Mouse (Mus musculus) adipocyte (in vitro differentiated cells): ENCODE measurements at regions not wholly inside any gene's neighbourhood (a gene's known extent, or its start where the extent isn't known, plus 50 kb on each side); places are given as distances from the start of the nearest gene placed in this dataset.

ENCODE experiments used
- DNase-seq: peaks from one replicate; pipeline ENCODE4 v3.0.0-alpha.2; 2016; ENCODE audit warnings: low spot score

- DNase-seq: no peak
Measured at GRCm38 (mm10) chr14:85965139-85965538, 1175.9 kb downstream of the Diaph3 start.

- DNase-seq: no peak
Measured at GRCm38 (mm10) chr14:85945707-85946313, 1195.2 kb downstream of the Diaph3 start.

DNA sequence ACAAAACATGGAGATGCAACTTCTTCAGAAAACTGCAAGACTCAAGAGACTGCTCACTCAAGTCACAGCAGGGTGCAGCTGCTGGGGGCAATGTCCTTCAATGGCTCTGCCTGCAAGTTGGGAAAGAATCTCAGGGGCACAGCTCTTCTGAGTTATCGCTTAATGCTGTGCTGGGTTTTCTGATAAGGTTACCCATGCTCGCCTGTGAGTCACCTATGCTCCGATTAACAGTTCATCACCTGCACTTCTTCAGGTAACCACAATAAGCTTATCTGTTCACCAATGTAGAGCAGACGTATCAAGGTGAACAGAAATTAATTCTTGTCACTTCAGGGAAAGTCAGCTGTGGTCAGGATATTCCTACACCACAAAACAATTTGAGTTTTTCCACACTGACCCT lies 1198.2 kb downstream of the Diaph3 start:
- DNase-seq: no peak

- no peak for DNase-seq
Measured at GRCm38 (mm10) chr14:85940585-85940984, 1200.5 kb downstream of the Diaph3 start.

- no peak for DNase-seq
Measured at GRCm38 (mm10) chr14:85935091-85935490, 1205.9 kb downstream of the Diaph3 start.

DNA sequence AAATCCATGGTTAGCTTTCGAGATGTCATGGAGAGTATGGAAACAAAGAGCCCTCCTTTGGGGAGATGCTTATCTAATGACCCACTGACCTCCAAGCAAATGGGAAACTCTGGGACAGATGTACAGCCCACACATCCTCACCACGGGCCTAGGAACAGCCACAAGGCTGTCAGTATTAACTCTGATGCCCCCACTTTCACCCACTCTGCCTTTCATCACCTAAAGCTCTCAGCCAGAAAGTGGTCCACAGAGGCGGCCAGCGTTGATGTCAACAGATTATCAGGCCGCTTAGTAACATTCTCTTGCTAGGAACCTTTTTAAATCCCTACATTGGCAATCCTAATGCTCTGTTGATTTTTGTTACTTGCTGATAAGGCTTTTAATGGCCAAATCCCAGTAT lies 1210.6 kb downstream of the Diaph3 start:
- DNase-seq: no peak

GRCm38 (mm10) chr14:85918894-85919293 lies 1222.1 kb downstream of the Diaph3 start:
- DNase-seq: no peak

DNA sequence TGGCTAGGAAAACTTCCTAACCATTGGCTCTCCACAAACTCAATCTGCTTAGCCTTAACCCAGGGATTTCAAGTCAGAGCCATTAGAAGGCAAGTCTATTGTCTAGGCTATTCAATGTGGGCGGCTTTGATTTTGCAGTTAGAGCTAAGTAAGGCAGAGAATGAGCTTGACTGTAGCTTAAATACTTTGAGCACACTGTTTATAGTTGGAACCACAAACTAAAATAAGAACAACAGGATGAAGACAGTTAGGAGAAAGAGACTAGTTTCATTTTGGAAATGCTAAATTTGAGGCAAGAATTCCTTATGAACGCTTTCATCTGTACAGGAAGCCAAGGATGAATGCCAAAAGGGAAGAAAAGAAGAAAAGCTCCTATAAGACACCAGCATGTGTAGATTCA lies 1225.3 kb downstream of the Diaph3 start:
- no peak for DNase-seq

GRCm38 (mm10) chr14:85897890-85898289 lies 1243.1 kb downstream of the Diaph3 start:
- DNase-seq: peak; percentile 3

DNA sequence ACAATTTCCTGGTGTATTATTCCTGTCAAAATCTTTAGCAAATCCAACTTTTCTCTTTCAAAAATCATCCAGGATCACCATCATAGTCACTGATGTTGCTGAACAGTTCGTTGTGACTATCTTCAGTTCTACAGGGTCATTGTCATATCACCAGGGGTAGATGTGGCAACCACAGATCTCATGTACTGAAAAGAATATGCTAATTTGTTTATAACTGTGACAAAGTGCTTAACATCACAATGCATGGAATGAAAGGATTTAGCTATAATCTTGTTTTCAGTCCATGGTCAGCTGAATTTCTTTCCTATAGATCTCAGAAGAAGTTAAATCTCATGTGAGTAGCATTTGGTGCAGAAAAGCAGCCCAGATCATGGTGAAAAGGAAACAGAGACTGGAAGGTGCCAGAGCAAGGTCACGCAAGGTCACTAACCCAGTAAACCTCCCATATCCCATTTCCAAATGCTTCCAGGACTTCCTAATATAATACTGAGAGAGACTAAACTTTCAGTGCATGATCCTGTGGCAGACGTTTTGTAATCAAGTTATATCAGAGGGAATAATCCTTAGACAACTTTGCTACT lies 1279.6 kb downstream of the Diaph3 start:
- DNase-seq: no peak

GRCm38 (mm10) chr14:85849490-85849889 lies 1291.5 kb downstream of the Diaph3 start:
- DNase-seq: no peak

GRCm38 (mm10) chr14:85835494-85835893 lies 1305.5 kb downstream of the Diaph3 start:
- no peak for DNase-seq

GRCm38 (mm10) chr14:85814920-85815319 lies 1326.1 kb downstream of the Diaph3 start:
- no peak for DNase-seq

DNA sequence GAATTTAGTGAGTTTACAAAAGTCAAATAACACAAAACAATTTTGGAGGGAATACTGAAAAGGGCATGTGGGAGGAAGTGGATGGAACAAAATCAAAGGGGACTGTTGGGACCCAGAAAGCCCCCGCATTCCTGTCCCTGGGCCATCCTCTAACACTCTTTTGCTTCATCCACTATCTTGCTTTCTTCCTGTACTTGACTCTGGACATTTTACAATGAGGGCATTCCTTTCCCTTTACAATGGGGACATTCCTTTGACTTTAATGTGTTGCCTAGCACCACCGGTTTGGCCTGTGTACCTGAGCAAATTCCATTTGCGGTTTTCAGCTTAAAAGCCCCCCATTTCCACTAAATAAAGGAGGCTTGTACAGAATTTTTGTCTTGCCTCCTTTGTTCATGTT lies 1341.0 kb downstream of the Pcdh17 start:
- DNase-seq: no peak

DNA sequence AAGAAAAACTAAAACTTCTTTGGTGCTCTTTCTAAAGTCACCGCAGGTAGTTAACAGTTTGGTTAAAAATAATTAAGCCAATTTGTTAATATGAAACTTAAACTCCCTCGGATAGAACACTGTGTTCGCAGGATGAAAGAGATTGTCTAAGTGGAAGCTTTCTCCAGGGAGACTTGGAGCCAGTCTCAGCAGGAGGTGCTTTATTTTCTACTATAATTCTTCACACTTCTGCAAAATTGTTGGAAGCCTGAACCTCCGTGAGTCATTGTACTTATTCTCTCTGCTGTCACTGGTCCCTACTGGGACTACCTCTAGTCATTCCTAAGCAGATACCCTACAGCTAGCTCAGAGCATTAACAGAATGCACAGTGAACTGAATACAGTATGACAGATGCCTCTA lies 1327.3 kb downstream of the Pcdh17 start:
- no peak for DNase-seq

DNA sequence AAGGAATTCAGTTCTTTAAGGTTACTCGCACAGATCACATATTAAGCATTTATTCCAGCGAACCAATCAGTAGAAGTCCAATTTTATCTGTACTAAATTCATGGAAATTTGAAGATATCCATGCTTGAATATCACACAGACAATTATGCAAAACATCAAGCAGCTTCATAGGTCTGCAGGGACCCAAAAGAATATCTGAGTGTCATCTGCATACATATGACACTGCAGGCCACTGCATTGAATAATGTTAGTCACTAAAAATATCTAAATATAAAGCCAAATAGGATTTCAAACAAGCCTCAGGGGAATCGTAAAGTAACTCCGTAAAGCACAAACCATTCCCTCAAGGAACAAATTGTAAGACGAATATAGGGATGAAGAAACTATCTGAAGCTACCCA lies 1324.9 kb downstream of the Pcdh17 start:
- no peak for DNase-seq

DNA sequence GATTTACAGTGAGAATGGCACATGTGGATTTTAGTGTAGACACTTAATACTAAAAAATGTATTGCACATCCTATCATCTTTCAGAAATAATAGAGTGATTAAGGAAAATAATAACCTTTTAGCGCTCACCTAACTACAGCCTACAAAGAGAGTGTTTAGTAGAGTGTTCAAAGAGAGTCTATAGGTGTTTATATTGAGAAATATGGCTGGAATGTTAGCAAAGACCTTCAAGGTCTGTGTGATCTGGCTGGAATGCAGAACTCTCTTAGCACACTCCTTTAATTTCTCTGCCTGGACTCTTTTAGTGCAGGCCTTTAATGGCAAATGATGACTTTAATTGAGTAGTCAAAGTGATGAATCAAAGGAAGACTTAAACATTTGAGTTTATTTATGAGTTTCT lies 1314.0 kb downstream of the Pcdh17 start:
- DNase-seq: no peak

- DNase-seq: no peak
Measured at GRCm38 (mm10) chr14:85738567-85738966, 1295.2 kb downstream of the Pcdh17 start.
